Mouse (Mus musculus) brain, embryonic 14.5 days (tissue): ENCODE results near the gene Tnfrsf18.

Experiments used
- CTCF ChIP-seq: fragments of 200-500 bp; IDR thresholded peaks from 2 replicates; pipeline ENCODE4 v1.5.1; 2012; ENCODE audit warnings: inconsistent platforms, mild to moderate bottlenecking, moderate library complexity, borderline replicate concordance; ENCODE audit not compliant: insufficient read depth, insufficient read length; ENCODE audit errors: extremely low read depth
- POLR2A ChIP-seq: fragments of 200-500 bp; IDR thresholded peaks from 2 replicates; pipeline ENCODE4 v1.6.1; 2012; ENCODE audit warnings: mild to moderate bottlenecking, inconsistent platforms, borderline replicate concordance; ENCODE audit not compliant: poor library complexity, insufficient read depth, insufficient read length, severe bottlenecking; ENCODE audit errors: extremely low read depth

- TF ChIP-seq CTCF, result peak; percentile 5; the same call in 1 of the 2 replicates
- TF ChIP-seq POLR2A, result no peak
These were observed 51.7 kb downstream of the Tnfrsf18 start for GRCm38 (mm10) chr4:156077499-156078301.
